Mouse (Mus musculus) limb, embryonic 13.5 days (tissue): Measurements from ENCODE around the gene Coil. TPM values are rescaled to one million over a fixed set of nuclear protein-coding genes. Genes with fewer than 3 reads are reported as not detected.

Source experiments
- ATAC-seq: fragments of 200-750 bp; cut with Nextera tagmentation; 2 replicates; pipeline ENCODE4 v1.8.0; 2017; ENCODE audit warnings: low read depth, moderate number of reproducible peaks, moderate TSS enrichment; ENCODE audit not compliant: low FRiP score
- H3K27ac ChIP-seq: fragments of 300-500 bp; sonication (generic); 2 replicates; pipeline ENCODE4 v1.5.1; 2015; ENCODE audit warnings: inconsistent platforms, mild to moderate bottlenecking, moderate library complexity
- H3K27me3 ChIP-seq: fragments of 300-500 bp; sonication (generic); 2 replicates; pipeline ENCODE4 v1.6.1; 2015; ENCODE audit warnings: mild to moderate bottlenecking, inconsistent platforms
- H3K36me3 ChIP-seq: fragments of 300-500 bp; sonication (generic); 2 replicates; pipeline ENCODE4 v1.6.1; 2015; ENCODE audit warnings: inconsistent platforms, mild to moderate bottlenecking, moderate library complexity
- H3K4me1 ChIP-seq: fragments of 300-500 bp; sonication (generic); 2 replicates; pipeline ENCODE4 v1.6.1; 2015; ENCODE audit warnings: inconsistent platforms
- H3K4me2 ChIP-seq: fragments of 300-500 bp; sonication (generic); replicated peaks from 2 replicates; pipeline ENCODE4 v1.6.1; 2015; ENCODE audit warnings: inconsistent platforms, mild to moderate bottlenecking, moderate library complexity
- H3K4me3 ChIP-seq: fragments of 300-500 bp; sonication (generic); 2 replicates; pipeline ENCODE4 v1.5.1; 2015; ENCODE audit warnings: moderate library complexity, mild to moderate bottlenecking, inconsistent platforms
- H3K9ac ChIP-seq: fragments of 300-500 bp; sonication (generic); 2 replicates; pipeline ENCODE4 v1.6.1; 2015; ENCODE audit warnings: mild to moderate bottlenecking, inconsistent platforms
- H3K9me3 ChIP-seq: fragments of 300-500 bp; sonication (generic); 2 replicates; pipeline ENCODE4 v1.6.1; 2016; ENCODE audit warnings: inconsistent platforms
- WGBS: fragments of 180-500 bp; shearing (Covaris S2); methylation state at CpG from one replicate; pipeline ENCODE4 v1.1.7; 2015; 5-methylcytosine and 5-hydroxymethylcytosine counted together
- polyA plus RNA-seq: library from polyadenylated mRNA; unstranded; fragments of >200 nt; fragmentation: Nextera tagmentation; extraction: Ambion mirVana; gene quantifications from 2 replicates; pipeline ENCODE4 v1.2.1, GENCODE M21; 2015

Gene Coil
- polyA plus RNA-seq, 1 experiment from 2014 or later: 22.6 TPM

- Histone ChIP-seq H3K27ac (no peak overlapping the region), H3K4me3 (no peak overlapping the region), H3K9ac (no peak overlapping the region), H3K36me3 (peaks cover 39% of the 10 kb centered on the region), H3K4me2 (no peak overlapping the region), H3K9me3 (no peaks in the 10 kb centered on the region), H3K4me1 (peaks cover 14% of the 10 kb centered on the region), H3K27me3 (no peaks in the 10 kb centered on the region)
- 86% methylated on average over 8 of the region's 8 CpGs for WGBS
- no peak for ATAC-seq
These were observed 20.0 kb upstream of the Coil start for GRCm38 (mm10) chr11:88949802-88950639.

- H3K36me3 ChIP-seq: peaks cover 32% of the 10 kb centered on the region
- H3K9ac ChIP-seq: no peak overlapping the region
- no peak overlapping the region for H3K4me3 ChIP-seq
- 90% methylated on average over 13 of the region's 13 CpGs for WGBS
- no peaks in the 10 kb centered on the region for H3K27me3 ChIP-seq
- peaks cover 14% of the 10 kb centered on the region for H3K4me1 ChIP-seq
- ATAC-seq: no peak
- no peak overlapping the region for H3K4me2 ChIP-seq
- H3K27ac ChIP-seq: no peak overlapping the region
- H3K9me3 ChIP-seq: no peaks in the 10 kb centered on the region
These were observed 19.3 kb upstream of the Coil start for GRCm38 (mm10) chr11:88950640-88951250.

- H3K36me3 ChIP-seq: peaks cover 26% of the 10 kb centered on the region
- no peak for ATAC-seq
- WGBS: 89% methylated on average over 2 of the region's 2 CpGs
These were observed 18.5 kb upstream of the Coil start for GRCm38 (mm10) chr11:88951576-88951975.

GRCm38 (mm10) chr11:88952117-88952516 lies 17.9 kb upstream of the Coil start:
- Histone ChIP-seq H3K27me3 (no peaks in the 10 kb centered on the region), H3K9ac (no peak overlapping the region), H3K27ac (no peak overlapping the region), H3K9me3 (no peaks in the 10 kb centered on the region), H3K4me1 (peaks cover 14% of the 10 kb centered on the region), H3K4me2 (no peak overlapping the region), H3K4me3 (no peak overlapping the region), H3K36me3 (peaks cover 20% of the 10 kb centered on the region)
- 93% methylated on average over 5 of the region's 5 CpGs for WGBS
- no peak for ATAC-seq

More at GRCm38 (mm10) chr11:88951576-88951975, 18.5 kb upstream of the Coil start:
- Histone ChIP-seq H3K9ac (no peak overlapping the region), H3K27ac (no peak overlapping the region), H3K4me2 (no peak overlapping the region), H3K4me3 (no peak overlapping the region), H3K9me3 (no peaks in the 10 kb centered on the region), H3K4me1 (peaks cover 14% of the 10 kb centered on the region), H3K27me3 (no peaks in the 10 kb centered on the region)

- H3K4me2 ChIP-seq: peak overlapping the region; percentile 67
- no peak overlapping the region for H3K27ac ChIP-seq
- H3K36me3 ChIP-seq: peaks cover 20% of the 10 kb centered on the region
- H3K27me3 ChIP-seq: no peaks in the 10 kb centered on the region
- no peak overlapping the region for H3K4me3 ChIP-seq
- 94% methylated on average over 3 of the region's 3 CpGs for WGBS
- ATAC-seq: no peak
- H3K9ac ChIP-seq: no peak overlapping the region
- H3K4me1 ChIP-seq: peaks cover 14% of the 10 kb centered on the region
- no peaks in the 10 kb centered on the region for H3K9me3 ChIP-seq
These were observed 16.5 kb upstream of the Coil start for GRCm38 (mm10) chr11:88953582-88953981.

- no peaks in the 10 kb centered on the region for H3K9me3 ChIP-seq
- 0 out of 2 replicates have a peak, but pooled peaks have one; percentile 41 for ATAC-seq
These were observed 15.2 kb upstream of the Coil start for GRCm38 (mm10) chr11:88954803-88955202.

GRCm38 (mm10) chr11:88955217-88955969 lies 14.7 kb upstream of the Coil start, which contains the start of gene Scpep1:
Gene Scpep1 (minus strand): TSS chr11:88955465.
- H3K27me3 ChIP-seq: no peaks in the 10 kb centered on the region
- H3K36me3 ChIP-seq: peaks cover 14% of the 10 kb centered on the region
- H3K9me3 ChIP-seq: no peaks in the 10 kb centered on the region
- peak within 1 kb of the TSS; percentile 58 for H3K4me3 ChIP-seq
- H3K27ac ChIP-seq: no peak within 1 kb of the TSS
- H3K4me1 ChIP-seq: peaks cover 14% of the 10 kb centered on the region
- peak; percentile 94 for ATAC-seq
- H3K4me2 ChIP-seq: peak within 1 kb of the TSS; percentile 67
- 4% methylated on average over 34 of the region's 34 CpGs for whole genome bisulfite sequencing
- peak within 1 kb of the TSS; percentile 69 for H3K9ac ChIP-seq

More at GRCm38 (mm10) chr11:88954803-88955202, 15.2 kb upstream of the Coil start:
- no peaks in the 10 kb centered on the region for H3K27me3 ChIP-seq
- H3K9ac ChIP-seq: peak overlapping the region; percentile 69
- H3K4me3 ChIP-seq: peak overlapping the region; percentile 58
- WGBS: 1% methylated on average over 4 of the region's 4 CpGs
- peak overlapping the region; percentile 67 for H3K4me2 ChIP-seq
- peaks cover 14% of the 10 kb centered on the region for H3K4me1 ChIP-seq
- no peak overlapping the region for H3K27ac ChIP-seq
- peaks cover 16% of the 10 kb centered on the region for H3K36me3 ChIP-seq

- Histone ChIP-seq H3K4me2 (no peak overlapping the region), H3K9me3 (no peaks in the 10 kb centered on the region), H3K36me3 (no peaks in the 10 kb centered on the region), H3K27me3 (no peaks in the 10 kb centered on the region), H3K4me1 (peaks cover 10% of the 10 kb centered on the region), H3K27ac (no peak overlapping the region), H3K4me3 (no peak overlapping the region), H3K9ac (no peak overlapping the region)
- ATAC-seq: no peak
- WGBS: 83% methylated on average over 3 of the region's 3 CpGs
These were observed 11.2 kb upstream of the Coil start for GRCm38 (mm10) chr11:88958851-88959250.

GRCm38 (mm10) chr11:88966881-88967361 lies 3.1 kb upstream of the Coil start, which contains the start of gene Elobl:
Gene Elobl (minus strand): TSS chr11:88966931.
- 87% methylated on average over 3 of the region's 3 CpGs for WGBS
- no peak within 1 kb of the TSS for H3K4me2 ChIP-seq
- H3K4me1 ChIP-seq: no peaks in the 10 kb centered on the region
- H3K4me3 ChIP-seq: no peak within 1 kb of the TSS
- H3K27me3 ChIP-seq: no peaks in the 10 kb centered on the region
- ATAC-seq: no peak
- no peak within 1 kb of the TSS for H3K9ac ChIP-seq
- H3K27ac ChIP-seq: no peak within 1 kb of the TSS
- no peaks in the 10 kb centered on the region for H3K9me3 ChIP-seq
- no peaks in the 10 kb centered on the region for H3K36me3 ChIP-seq

- peak; percentile 88 for ATAC-seq
- peak overlapping the region; percentile 80 for H3K9ac ChIP-seq
- peak overlapping the region; percentile 84 for H3K4me2 ChIP-seq
- WGBS: 2% methylated on average over 61 of the region's 62 CpGs
- no peaks in the 10 kb centered on the region for H3K27me3 ChIP-seq
- no peaks in the 10 kb centered on the region for H3K36me3 ChIP-seq
- peaks cover 18% of the 10 kb centered on the region for H3K4me1 ChIP-seq
- H3K27ac ChIP-seq: peak overlapping the region; percentile 88
- peak overlapping the region; percentile 63 for H3K4me3 ChIP-seq
- no peaks in the 10 kb centered on the region for H3K9me3 ChIP-seq
These were observed 4.0 kb downstream of the Coil start for GRCm38 (mm10) chr11:88973776-88974701.

GRCm38 (mm10) chr11:88976320-88976719 lies 6.3 kb downstream of the Coil start:
- no peak for ATAC-seq
- H3K27me3 ChIP-seq: no peaks in the 10 kb centered on the region
- peaks cover 18% of the 10 kb centered on the region for H3K4me1 ChIP-seq
- no peak overlapping the region for H3K9ac ChIP-seq
- WGBS: 93% methylated on average over 2 of the region's 2 CpGs
- peaks cover 5% of the 10 kb centered on the region for H3K36me3 ChIP-seq
- no peak overlapping the region for H3K4me2 ChIP-seq
- H3K27ac ChIP-seq: no peak overlapping the region
- H3K9me3 ChIP-seq: no peaks in the 10 kb centered on the region
- no peak overlapping the region for H3K4me3 ChIP-seq
